Comparison of ENCODE assay signal across 9 mouse cellular contexts in genomic region chr2:155308936-155309592, GRCm38 (mm10). TPM values are rescaled to one million over a fixed set of nuclear protein-coding genes. Genes with fewer than 3 reads are reported as not detected.
DNase-seq lines count a peak whose midpoint lies in the region; ATAC-seq and TF ChIP-seq lines count a peak whose summit lies in the region.
"Had no signal": no experiment of that assay in that cellular context is flagged by ENCODE, and none has a peak within 500 bp of the region (broad histone marks: within the 10 kb centered on the region; RNA-seq: fewer than 3 reads in every experiment).

No protein-coding gene starts in this region.

- no peak for ATAC-seq in frontal cortex, adult (ENCODE audit: low TSS enrichment)

- H3K27ac ChIP-seq in cortical plate, adult 2 months (ENCODE audit: insufficient read depth, low read length) = peak overlapping the region; percentile 46; the same call in 1 of the 2 replicates
- H3K27ac ChIP-seq in olfactory bulb, adult 2 months (ENCODE audit: insufficient read depth, low read depth, low read length) = peak overlapping the region; percentile 64

- H3K4me3 ChIP-seq in cortical plate, adult 2 months (ENCODE audit: insufficient read depth, low read length) = no peak overlapping the region
- no peak overlapping the region for H3K4me3 ChIP-seq in olfactory bulb, adult 2 months (ENCODE audit: insufficient read depth, low read depth, low read length)
- H3K4me3 ChIP-seq: erythroblast, embryonic 14.5 days had no signal

- peak; percentile 34; the same call in 1 of the 2 replicates for TF ChIP-seq CTCF in cortical plate, adult 2 months (IDR thresholded peaks at IDR 0.05; ENCODE audit: extremely low read depth, insufficient read depth, low read length)
- TF ChIP-seq CTCF in olfactory bulb, adult 2 months (IDR thresholded peaks at IDR 0.05; ENCODE audit: insufficient read depth, low read depth, low read length) = no peak

- WGBS in olfactory bulb, adult 2 months = 23% methylated on average over 3 of the region's 3 CpGs

- no peak for TF ChIP-seq POLR2A in cortical plate, adult 2 months (IDR thresholded peaks at IDR 0.05; ENCODE audit: extremely low read depth, insufficient read depth, low read length)
- TF ChIP-seq POLR2A in olfactory bulb, adult 2 months (IDR thresholded peaks at IDR 0.05; ENCODE audit: insufficient read depth, low read depth, low read length) = no peak

- H3K4me1 ChIP-seq in cortical plate, adult 2 months (ENCODE audit: control insufficient read depth, insufficient read depth, low read length) = no peaks in the 10 kb centered on the region; the same call in 1 of the 2 replicates
- H3K4me1 ChIP-seq in olfactory bulb, adult 2 months (ENCODE audit: control insufficient read depth, insufficient read depth, low read length) = peaks cover 3% of the 10 kb centered on the region; the same call in 1 of the 2 replicates

- DNase-seq in ovary, adult 18-20 months (ENCODE audit: low spot score) = peak; percentile 89
- no peak for DNase-seq in ovary, postnatal 10 days (ENCODE audit: low spot score)
- DNase-seq in heart, adult 8-10 months (ENCODE audit: low spot score) = peak; percentile 54
- peak; percentile 60 for DNase-seq in kidney, postnatal 14 days
- no peak for DNase-seq in spleen, adult 18-20 months

RNA-seq across cellular contexts. Expression of gene Map1lc3a, which starts 33.0 kb away (rescaled TPM):
- 419 and 446 TPM in 2 replicates for polyA plus RNA-seq in cortical plate, adult 2 months (2012; rRNA removed)
- total RNA-seq in heart, adult 8-10 months (2022) = 100 to 1,000 TPM; 780 to 845 (median 813) TPM
- polyA plus RNA-seq in olfactory bulb, adult 2 months (2012; ENCODE audit: insufficient read depth, insufficient read length, low replicate concordance, missing spikeins) = not detected in 2 replicates

RNA-seq across cellular contexts. Expression of gene Pigu, which starts 48.2 kb away (rescaled TPM):
- polyA plus RNA-seq in cortical plate, adult 2 months (2012; rRNA removed) = 36.9 and 39.9 TPM in 2 replicates
- total RNA-seq in heart, adult 8-10 months (2022) = 10 to 100 TPM; 25.0 to 28.0 (median 26.5) TPM
- not detected in 2 replicates for polyA plus RNA-seq in olfactory bulb, adult 2 months (2012; ENCODE audit: insufficient read depth, insufficient read length, low replicate concordance, missing spikeins)

Comparison
In these comparisons a context has a peak if more than half of its experiments do, and no peak if none do; other contexts are left out.
1. DNase-seq: peak in ovary, adult 18-20 months (single experiment), heart, adult 8-10 months (single experiment) and kidney, postnatal 14 days (single experiment); none in ovary, postnatal 10 days (single experiment) and spleen, adult 18-20 months (0 of 2).
2. RNA of gene Map1lc3a, which starts 33.0 kb away (polyA plus RNA-seq): 419 to 446 TPM in cortical plate, adult 2 months; not detected in olfactory bulb, adult 2 months; every median in the first group is over 100 times any median in the second.